Mouse (Mus musculus) lung, postnatal 0 days (tissue): ENCODE data around the gene Gm11213. TPM values are rescaled to one million over a fixed set of nuclear protein-coding genes. Genes with fewer than 3 reads are reported as not detected.

Experiments
- ATAC-seq: fragments of 200-750 bp; cut with Nextera tagmentation; 2 replicates; pipeline ENCODE4 v1.8.0; 2017; ENCODE audit warnings: moderate library complexity
- DNase-seq: peaks from one replicate; pipeline ENCODE4 v3.0.0-alpha.2; 2016; ENCODE audit warnings: low spot score
- H3K27ac ChIP-seq: fragments of 300-500 bp; sonication (generic); 2 replicates; pipeline ENCODE4 v1.5.1; 2014; ENCODE audit warnings: antibody characterized with exemption, mild to moderate bottlenecking, low read length, mixed read lengths
- H3K27me3 ChIP-seq: fragments of 300-500 bp; sonication (generic); replicated peaks from 2 replicates; pipeline ENCODE4 v1.6.1; 2014; ENCODE audit warnings: low read length, mixed read lengths; ENCODE audit not compliant: insufficient read depth
- H3K36me3 ChIP-seq: fragments of 300-500 bp; sonication (generic); 2 replicates; pipeline ENCODE4 v1.6.1; 2014; ENCODE audit warnings: low read length, mixed read lengths; ENCODE audit not compliant: insufficient read depth
- H3K4me1 ChIP-seq: fragments of 300-500 bp; sonication (generic); 2 replicates; pipeline ENCODE4 v1.6.1; 2014; ENCODE audit warnings: antibody characterized with exemption, low read depth, low read length, mixed read lengths; ENCODE audit not compliant: insufficient read depth
- H3K4me2 ChIP-seq: fragments of 300-500 bp; sonication (generic); replicated peaks from 2 replicates; pipeline ENCODE4 v1.6.1; 2014; ENCODE audit warnings: low read depth, mild to moderate bottlenecking, low read length, moderate library complexity, mixed read lengths
- H3K4me3 ChIP-seq: fragments of 300-500 bp; sonication (generic); 2 replicates; pipeline ENCODE4 v1.5.1; 2014; ENCODE audit warnings: low read depth, low read length
- H3K9ac ChIP-seq: fragments of 300-500 bp; sonication (generic); replicated peaks from 2 replicates; pipeline ENCODE4 v1.6.1; 2014; ENCODE audit warnings: low read depth, mild to moderate bottlenecking
- H3K9me3 ChIP-seq: fragments of 300-500 bp; sonication (generic); 2 replicates; pipeline ENCODE4 v1.6.1; 2016; ENCODE audit warnings: low read length, mixed read lengths
- CTCF ChIP-seq: IDR thresholded peaks from 2 replicates; pipeline ENCODE4 v1.5.1; 2016; ENCODE audit warnings: antibody characterized with exemption, mild to moderate bottlenecking
- EP300 ChIP-seq: IDR thresholded peaks from 2 replicates; pipeline ENCODE4 v1.6.1; 2016; ENCODE audit warnings: antibody characterized with exemption, mild to moderate bottlenecking, control low read depth
- WGBS: fragments of 180-500 bp; shearing (Covaris S2); extraction: QIAGEN DNeasy Blood & Tissue Kit; methylation state at CpG from one replicate; pipeline ENCODE4 v1.1.7; 2014; 5-methylcytosine and 5-hydroxymethylcytosine counted together
- polyA plus RNA-seq: library from polyadenylated mRNA; unstranded; fragments of >200 nt; fragmentation: Nextera tagmentation; extraction: Ambion mirVana; gene quantifications from 2 replicates; pipeline ENCODE4 v1.2.1, GENCODE M21; 2015

The Gm11213 gene
- polyA plus RNA-seq, 1 experiment from 2014 or later: not detected

DNA sequence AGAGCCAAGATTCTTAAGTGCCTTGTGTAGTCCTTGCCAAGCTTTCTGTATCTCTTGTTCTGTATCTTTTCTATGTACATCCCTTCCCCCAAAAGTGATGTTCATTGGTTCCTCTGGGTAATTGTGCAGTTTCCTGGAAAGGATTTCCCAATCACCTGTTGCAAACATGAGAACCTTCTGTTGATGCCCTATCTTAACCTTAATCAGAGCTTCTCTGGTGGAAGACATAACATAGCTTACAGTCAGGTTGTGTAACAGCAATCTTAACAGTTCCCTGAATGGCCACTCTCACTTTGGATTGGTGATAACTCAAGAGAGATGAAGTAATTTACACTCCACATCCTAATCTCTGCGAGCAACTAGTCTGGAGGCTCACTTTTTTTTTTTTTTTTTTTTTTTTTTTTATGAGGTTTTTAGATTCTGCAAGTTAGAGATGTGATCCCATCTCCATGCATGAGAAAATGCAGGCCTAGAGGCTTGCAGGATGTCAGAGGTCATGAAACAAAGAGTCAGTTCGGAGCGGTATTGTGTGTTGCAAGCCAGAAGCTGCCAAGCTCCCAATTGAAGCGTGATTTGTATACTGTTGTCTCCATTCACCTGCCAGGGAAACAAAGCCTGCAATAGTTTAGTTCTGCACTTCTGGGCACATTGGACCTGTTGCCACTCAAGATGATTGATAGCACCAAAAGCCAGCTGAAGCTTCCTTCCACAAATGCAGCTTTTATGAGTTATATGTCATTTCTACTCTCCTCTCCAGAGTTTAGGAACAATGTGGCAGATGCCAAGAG lies 51.1 kb downstream of the Gm11213 start:
- no peaks in the 10 kb centered on the region for H3K27me3 ChIP-seq
- no peak overlapping the region for H3K9ac ChIP-seq
- WGBS: 33% methylated on average over 4 of the region's 4 CpGs
- TF ChIP-seq EP300 (peak; percentile 87), CTCF (no peak)
- H3K27ac ChIP-seq: no peak overlapping the region
- no peak overlapping the region for H3K4me2 ChIP-seq
- peak; percentile 84 for DNase-seq
- H3K4me3 ChIP-seq: no peak overlapping the region
- peaks cover 22% of the 10 kb centered on the region for H3K36me3 ChIP-seq
- H3K9me3 ChIP-seq: no peaks in the 10 kb centered on the region
- H3K4me1 ChIP-seq: peaks cover 14% of the 10 kb centered on the region
- ATAC-seq: peak; percentile 50

DNA sequence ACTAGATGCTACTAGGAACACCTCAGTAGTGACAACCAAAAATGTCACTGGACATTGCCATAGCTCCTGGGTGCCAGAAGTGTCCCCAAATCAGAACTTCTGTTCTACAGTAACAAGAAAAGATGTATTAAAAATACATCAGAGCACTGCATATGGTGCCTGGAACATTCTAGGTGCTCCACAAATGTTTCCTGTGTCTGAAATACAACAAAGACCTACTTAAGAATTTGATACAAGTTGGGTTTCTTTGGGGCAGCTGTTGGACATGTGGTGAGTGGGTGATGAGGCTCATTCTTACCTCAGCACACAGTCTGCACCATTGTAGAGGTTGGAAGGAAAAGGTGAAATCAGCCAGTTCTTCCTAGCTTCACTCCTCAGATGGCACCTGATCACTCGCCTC lies 52.2 kb downstream of the Gm11213 start:
- TF ChIP-seq CTCF (no peak), EP300 (no peak)
- peaks cover 22% of the 10 kb centered on the region for H3K36me3 ChIP-seq

DNA sequence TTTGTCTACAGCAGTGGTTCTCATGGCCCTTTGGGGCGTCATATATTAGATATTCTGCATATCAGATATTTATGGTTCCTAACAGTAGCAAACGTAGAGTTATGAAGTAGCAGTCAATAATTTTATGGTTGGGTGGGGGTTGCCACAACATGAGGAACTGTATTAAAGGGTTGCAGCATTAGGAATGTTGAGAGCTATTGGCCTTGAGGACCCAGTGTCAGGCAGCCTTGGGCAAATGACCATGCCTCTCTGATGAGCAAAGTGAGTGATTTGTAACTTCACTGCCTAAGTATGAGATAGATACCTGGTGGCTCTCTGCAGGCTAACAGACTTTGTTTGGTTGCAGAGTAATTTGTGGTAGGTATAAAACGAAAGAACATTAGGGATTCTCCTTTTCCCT lies 54.2 kb downstream of the Gm11213 start:
- ATAC-seq (no peak), DNase-seq (no peak)
- H3K4me1 ChIP-seq: peaks cover 10% of the 10 kb centered on the region
- H3K9me3 ChIP-seq: no peaks in the 10 kb centered on the region
- WGBS: 94% methylated on average over 3 of the region's 3 CpGs
- H3K4me2 ChIP-seq: no peak overlapping the region
- H3K9ac ChIP-seq: no peak overlapping the region
- no peaks in the 10 kb centered on the region for H3K27me3 ChIP-seq
- peaks cover 22% of the 10 kb centered on the region for H3K36me3 ChIP-seq
- no peak for TF ChIP-seq CTCF
- no peak for TF ChIP-seq EP300
- no peak overlapping the region for H3K4me3 ChIP-seq
- H3K27ac ChIP-seq: no peak overlapping the region

More for the DNA sequence above, 52.2 kb downstream of the Gm11213 start:
- DNase-seq: no peak
- Histone ChIP-seq H3K27ac (no peak overlapping the region), H3K9me3 (no peaks in the 10 kb centered on the region), H3K9ac (no peak overlapping the region), H3K27me3 (no peaks in the 10 kb centered on the region), H3K4me1 (peaks cover 13% of the 10 kb centered on the region), H3K4me3 (no peak overlapping the region), H3K4me2 (no peak overlapping the region)
- WGBS: 91% methylated on average over 1 of the region's 1 CpGs
- no peak for ATAC-seq

DNA sequence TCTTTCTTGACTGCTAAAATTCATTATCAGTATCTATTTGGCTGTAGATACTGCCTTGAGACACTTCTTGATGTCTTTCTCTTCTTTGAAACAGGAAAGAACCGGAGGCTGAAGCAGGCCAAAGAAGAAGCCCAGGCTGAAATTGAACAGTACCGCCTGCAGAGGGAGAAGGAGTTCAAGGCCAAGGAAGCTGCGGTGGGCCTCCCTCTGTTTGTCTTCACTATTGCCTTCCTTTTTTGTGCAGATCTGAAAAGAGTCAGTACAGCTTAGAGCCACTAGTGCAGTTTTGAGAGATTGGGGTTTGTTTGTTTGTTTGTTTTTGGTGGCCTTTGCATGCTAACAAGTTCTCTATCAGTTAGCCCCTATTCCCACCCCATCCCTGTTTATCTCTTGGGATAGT lies 56.6 kb downstream of the Gm11213 start:
- H3K4me3 ChIP-seq: no peak overlapping the region
- no peak overlapping the region for H3K4me2 ChIP-seq
- 0 out of 2 replicates have a peak, but pooled peaks have one; percentile 16 for TF ChIP-seq CTCF
- TF ChIP-seq EP300: no peak
- H3K27me3 ChIP-seq: no peaks in the 10 kb centered on the region
- H3K9ac ChIP-seq: no peak overlapping the region
- H3K36me3 ChIP-seq: peaks cover 22% of the 10 kb centered on the region
- DNase-seq (no peak), ATAC-seq (no peak)
- H3K9me3 ChIP-seq: no peaks in the 10 kb centered on the region
- 67% methylated on average over 3 of the region's 3 CpGs for WGBS
- peaks cover 9% of the 10 kb centered on the region for H3K4me1 ChIP-seq
- no peak overlapping the region for H3K27ac ChIP-seq

DNA sequence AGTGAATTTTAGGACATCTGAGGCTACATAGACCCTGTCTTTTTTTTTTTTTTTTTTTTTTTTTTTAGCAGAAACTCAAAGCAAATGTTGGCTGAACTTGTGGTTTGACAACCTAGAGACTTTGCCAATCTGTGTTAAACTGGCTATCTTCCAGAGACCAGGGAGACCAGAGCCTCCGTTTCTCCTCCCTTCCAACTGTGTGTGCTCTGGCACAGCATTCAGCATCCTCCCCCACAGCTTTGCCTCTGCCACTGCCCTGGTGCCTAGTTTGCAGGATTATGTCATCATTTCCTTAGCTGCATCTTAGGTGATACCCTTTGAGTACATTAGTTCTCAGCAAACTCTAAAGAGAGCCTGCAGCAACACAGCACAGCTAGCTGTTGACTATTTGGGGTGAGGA lies 57.3 kb downstream of the Gm11213 start:
- no peak for ATAC-seq
- Histone ChIP-seq H3K36me3 (peaks cover 20% of the 10 kb centered on the region), H3K4me3 (no peak overlapping the region), H3K4me1 (peaks cover 9% of the 10 kb centered on the region), H3K9ac (no peak overlapping the region), H3K9me3 (no peaks in the 10 kb centered on the region), H3K27me3 (no peaks in the 10 kb centered on the region), H3K4me2 (no peak overlapping the region), H3K27ac (0 out of 2 replicates have a peak overlapping the region, but pooled peaks have one; percentile 6)
- no peak for DNase-seq
- TF ChIP-seq CTCF (no peak), EP300 (no peak)
- 21% methylated on average over 1 of the region's 1 CpGs for WGBS

Other genes with a start within 250 kb of the Gm11213 start
- 0.21 TPM in 1 of 2 replicates, not detected in the other for gene Orm3, start 249.1 kb downstream of the Gm11213 start, polyA plus RNA-seq
- gene Orm2, start 242.8 kb downstream of the Gm11213 start, polyA plus RNA-seq: 0.21 and 0.46 TPM in 2 replicates
- gene Akna, start 201.9 kb downstream of the Gm11213 start, polyA plus RNA-seq: 5.7 and 6.4 TPM in 2 replicates
- gene Whrn, start 109.3 kb downstream of the Gm11213 start, polyA plus RNA-seq: 1.7 and 1.9 TPM in 2 replicates
- 364 and 369 TPM in 2 replicates for gene Atp6v1g1, start 60.5 kb downstream of the Gm11213 start, polyA plus RNA-seq
- gene Tmem268, start 46.5 kb downstream of the Gm11213 start, polyA plus RNA-seq: 10.9 and 11.6 TPM in 2 replicates
- gene Tex48, start 17.2 kb upstream of the Gm11213 start, polyA plus RNA-seq: not detected in 2 replicates
- gene Gm11214, start 58.1 kb upstream of the Gm11213 start, polyA plus RNA-seq: not detected in 2 replicates
- 1.0 and 1.4 TPM in 2 replicates for gene Tnfsf15, start 139.9 kb upstream of the Gm11213 start, polyA plus RNA-seq